Mouse (Mus musculus): ENCODE data around the gene Ergic2. TPM values are rescaled to one million over a fixed set of nuclear protein-coding genes. Genes with fewer than 3 reads are reported as not detected.
A peak's percentile ranks its signal among the peaks of the same experiment; 100 is the strongest.

The Ergic2 gene
- 54.5 and 62.9 TPM in 2 replicates for polyA plus RNA-seq (2012; rRNA removed)

- DNase-seq (ENCODE audit: low read depth): peak; percentile 96
These were observed at the start of gene Ergic2 for GRCm38 (mm10) chr6:148211897-148212680. TSS of gene Ergic2 (minus strand) at chr6:148212374.

GRCm38 (mm10) chr6:148260729-148261101, 48.5 kb upstream of the Ergic2 start:
- no peak for DNase-seq (ENCODE audit: low read depth)

DNA sequence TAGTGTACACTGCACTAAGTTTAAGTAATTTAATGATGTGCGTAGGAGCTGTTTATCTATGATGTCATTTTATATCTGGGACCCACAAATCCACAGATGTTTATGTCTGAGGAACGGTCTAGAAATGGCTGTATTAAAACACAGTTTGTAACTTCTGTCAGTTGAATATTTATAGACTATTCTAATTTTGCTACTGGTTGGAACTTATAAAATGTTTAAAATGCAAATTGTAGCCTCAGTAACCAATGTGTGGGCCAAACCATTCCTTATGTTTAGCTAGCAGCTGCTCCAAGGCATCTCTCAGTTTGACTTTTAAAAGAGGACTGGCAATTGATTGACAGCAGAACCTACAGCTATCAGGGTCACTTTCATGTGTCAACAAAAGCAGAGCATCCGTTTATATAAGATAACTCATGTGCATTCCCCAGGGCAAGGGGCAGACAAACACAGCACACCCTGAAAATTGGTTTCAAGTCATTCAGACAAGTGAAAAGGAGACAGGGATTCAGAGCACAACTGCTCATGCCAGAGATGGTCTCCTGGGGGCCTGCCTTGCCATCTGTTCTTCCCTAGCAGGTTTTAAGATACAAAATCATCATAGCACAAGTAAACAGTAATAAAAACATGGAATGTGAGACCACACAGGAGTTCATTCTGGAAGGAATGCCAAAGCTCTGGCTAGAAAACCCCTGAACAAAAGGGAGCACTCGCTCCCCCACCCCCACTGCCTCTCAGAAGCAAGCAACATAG, 48.0 kb upstream of the Ergic2 start:
- no peak for DNase-seq (ENCODE audit: low read depth)

GRCm38 (mm10) chr6:148259074-148259473, 46.9 kb upstream of the Ergic2 start:
- no peak for DNase-seq (ENCODE audit: low read depth)

- DNase-seq (ENCODE audit: low read depth): no peak
These were observed 45.6 kb upstream of the Ergic2 start for GRCm38 (mm10) chr6:148257805-148258204.

GRCm38 (mm10) chr6:148256109-148256508, 43.9 kb upstream of the Ergic2 start:
- no peak for DNase-seq (ENCODE audit: low read depth)

DNA sequence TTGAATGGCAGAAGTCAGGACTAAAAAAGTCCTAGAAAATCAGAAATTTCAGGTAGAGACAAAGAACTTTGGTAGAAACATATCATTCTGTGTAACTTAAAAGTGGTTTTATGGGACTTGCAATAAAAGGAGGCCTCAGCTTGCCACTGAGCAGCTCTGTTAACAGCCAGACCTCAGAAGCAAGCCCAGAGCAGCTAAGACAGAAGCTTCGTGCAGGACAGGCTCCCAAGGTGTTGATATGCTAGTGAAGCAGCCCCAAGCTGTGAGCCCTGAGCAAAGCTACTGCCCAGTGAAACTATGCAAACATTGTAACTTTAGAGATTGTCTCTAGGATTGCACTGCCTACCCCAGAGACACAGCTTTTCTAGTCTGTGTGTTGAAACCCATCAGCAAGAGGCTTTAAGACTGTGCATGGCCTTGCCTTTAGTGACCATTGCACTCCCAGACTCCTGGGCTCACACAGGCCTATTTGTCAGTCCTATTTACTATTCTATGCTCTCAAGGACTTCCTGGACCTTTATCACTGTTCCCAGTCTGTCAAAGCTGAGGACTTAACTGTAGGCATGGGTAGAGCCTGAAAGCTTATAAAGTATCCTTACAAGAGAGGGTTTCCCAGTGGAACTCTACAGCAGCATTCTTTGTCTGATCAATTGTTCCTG, 43.4 kb upstream of the Ergic2 start:
- no peak for DNase-seq (ENCODE audit: low read depth)

DNA sequence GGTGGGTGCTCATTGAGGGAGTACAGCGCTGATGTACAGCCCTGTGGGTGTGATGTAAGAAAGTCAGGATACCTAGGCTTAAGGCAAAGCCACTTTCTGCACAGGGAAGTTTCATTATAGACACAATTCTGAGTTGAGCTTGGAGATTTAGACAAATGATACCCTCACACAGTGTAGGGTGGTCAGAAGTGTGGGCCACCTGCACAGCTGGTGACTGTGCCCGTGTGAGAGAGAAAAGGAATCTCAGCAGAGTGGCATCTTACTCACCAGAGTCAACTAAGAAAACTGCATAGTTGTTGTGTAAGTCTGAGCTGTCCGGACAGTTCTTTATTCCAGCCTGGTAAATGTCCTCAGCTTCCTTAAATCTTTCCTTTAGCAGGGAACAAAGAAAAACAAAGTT, 37.0 kb upstream of the Ergic2 start:
- no peak for DNase-seq (ENCODE audit: low read depth)

DNA sequence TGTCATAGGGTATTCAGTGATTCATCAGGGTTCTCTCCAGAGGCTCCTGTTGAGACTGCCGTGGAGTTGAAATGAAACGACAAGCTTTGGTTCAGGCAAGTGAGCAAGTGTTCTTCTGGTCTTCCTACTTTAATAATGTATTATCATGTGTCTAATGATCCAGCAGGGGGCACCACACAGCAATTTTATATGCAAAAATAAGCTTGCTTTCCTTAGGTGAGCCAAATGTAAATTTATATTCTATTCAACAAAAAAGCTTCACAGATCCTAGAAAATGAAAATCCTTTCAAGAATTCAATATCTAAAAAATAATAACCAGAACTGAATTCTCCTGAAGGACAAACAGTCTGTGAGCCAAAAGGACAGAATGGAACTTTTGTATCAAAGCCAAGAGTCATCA, 36.5 kb upstream of the Ergic2 start:
- peak; percentile 8 for DNase-seq (ENCODE audit: low read depth)

GRCm38 (mm10) chr6:148246544-148246943, 34.4 kb upstream of the Ergic2 start:
- DNase-seq (ENCODE audit: low read depth): no peak

DNA sequence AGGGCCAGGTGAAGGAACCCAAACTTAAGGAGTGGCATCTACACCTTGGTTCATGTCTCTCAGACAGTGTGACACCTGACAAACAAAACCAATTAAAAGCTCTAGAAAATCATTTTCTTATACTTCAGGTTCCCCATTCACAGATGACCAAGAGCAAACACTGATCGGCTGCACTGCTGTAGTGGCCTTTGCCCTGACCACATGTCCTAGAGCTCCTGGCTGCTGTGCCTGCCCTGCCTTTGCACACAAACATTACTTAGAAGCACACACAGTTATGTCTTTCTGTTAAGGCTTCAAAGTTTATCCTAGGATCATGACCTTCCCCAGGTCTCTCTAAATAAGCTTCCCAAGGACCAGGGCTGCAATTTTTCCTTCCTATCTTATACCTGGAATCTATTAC, 32.7 kb upstream of the Ergic2 start:
- DNase-seq (ENCODE audit: low read depth): no peak

DNA sequence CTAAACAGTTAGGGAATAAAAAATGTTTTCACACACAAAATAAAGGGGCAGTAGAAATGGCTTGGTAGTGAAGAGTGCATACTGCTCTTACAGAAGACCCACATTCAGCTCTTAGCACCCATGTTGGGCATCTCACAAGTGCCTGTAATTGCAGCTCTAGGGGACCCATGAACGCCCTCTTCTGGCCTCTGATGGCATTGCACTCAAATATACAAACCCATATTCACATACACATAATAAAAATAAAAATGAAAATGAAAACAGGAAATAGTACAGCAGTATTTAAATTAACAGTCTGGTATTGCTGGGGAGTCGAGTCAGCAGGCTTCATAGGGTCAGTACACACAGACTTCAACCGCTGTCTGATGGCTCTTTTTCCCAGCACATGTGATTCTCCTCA, 30.1 kb upstream of the Ergic2 start:
- no peak for DNase-seq (ENCODE audit: low read depth)

DNA sequence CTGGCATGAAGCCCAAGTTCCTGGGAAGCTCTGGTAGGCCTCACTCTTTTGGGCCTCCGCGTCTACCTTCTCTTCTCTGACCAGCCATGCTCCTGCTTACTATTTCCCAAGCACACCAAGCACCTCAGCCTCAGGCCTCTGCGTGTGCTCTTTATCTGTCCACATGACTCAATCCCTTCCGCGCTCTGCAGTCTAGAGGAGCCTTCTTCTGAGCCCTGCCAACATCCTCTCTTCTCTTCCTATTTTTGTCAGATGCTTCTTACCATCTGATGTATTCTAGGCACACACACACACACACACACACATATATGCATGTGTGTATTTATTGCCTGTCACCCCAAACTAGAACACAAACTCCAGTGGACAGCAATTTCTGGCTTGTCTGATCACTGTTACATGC, 29.5 kb upstream of the Ergic2 start:
- DNase-seq (ENCODE audit: low read depth): no peak

DNA sequence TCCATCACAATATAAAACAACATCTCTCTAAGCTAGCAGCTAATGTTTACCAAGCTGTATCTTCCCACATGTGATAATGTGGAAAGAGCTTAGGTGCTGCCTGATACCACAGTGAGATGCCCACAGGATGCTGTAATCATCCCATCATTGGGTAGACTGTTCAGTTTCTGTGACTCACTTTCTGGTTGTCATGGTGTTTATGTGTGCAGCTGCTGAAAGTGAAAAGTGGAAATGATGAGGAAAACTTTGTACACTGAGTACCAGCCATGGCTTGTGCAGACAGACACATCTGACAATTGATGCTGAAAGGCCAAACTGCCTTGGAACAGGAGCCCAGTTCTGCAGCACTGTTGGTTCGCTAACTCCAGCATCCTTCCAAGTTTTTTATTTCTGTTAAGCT, 27.1 kb upstream of the Ergic2 start:
- no peak for DNase-seq (ENCODE audit: low read depth)

DNA sequence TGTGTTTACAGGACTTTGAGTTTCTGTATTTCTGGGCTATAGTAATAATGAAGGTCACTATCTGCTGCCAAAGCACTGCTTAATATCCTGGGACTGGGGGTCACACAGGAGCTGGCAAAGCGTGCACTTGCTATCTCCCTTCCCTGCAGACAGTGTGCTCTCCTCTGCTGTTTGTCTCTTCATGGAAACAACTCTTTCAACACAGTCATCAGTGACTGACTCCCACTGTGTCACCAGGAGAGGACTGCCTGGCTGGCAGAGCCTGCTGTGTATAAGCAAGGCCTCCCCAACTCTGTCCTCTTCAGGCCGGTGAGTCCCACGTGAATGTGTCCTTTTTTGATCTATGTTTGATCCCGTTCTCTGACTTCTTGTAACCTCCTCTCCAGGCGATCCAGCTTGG, 25.3 kb upstream of the Ergic2 start:
- no peak for DNase-seq (ENCODE audit: low read depth)

DNA sequence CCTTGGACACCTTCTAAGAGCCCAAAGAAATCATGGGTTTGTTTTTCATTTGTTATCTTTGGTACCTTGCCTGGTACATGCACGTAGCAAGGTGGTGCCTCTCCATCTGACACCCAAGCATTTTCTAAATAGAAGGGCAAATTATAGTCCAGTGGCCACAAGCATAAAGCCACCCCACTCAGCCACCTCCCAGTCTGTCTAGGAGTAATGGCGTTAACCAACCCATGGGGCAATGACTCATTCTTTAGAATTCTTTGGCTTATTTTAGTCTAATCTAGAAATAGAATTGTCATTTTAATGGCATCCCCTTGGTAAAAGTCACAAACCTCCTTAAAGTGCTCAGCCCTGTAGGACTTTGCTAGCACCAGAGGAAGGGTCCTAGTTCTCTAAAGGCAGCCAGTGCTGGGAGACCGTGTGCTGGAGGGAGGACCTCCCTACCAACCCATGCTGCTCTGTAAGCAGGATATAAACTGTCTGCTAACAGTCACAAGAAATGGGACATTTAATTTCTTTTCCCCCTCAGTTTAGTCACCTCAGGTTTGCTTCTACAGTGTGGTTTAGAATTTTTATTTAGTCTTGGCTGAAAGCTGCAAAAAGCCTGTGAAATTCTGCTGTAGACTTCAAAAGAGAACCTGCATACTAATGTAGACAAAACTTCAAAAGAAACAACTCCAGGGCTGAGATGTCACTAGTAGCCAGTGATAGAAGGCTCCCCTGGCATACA, 22.1 kb upstream of the Ergic2 start:
- DNase-seq (ENCODE audit: low read depth): no peak

GRCm38 (mm10) chr6:148227542-148227941, 15.4 kb upstream of the Ergic2 start:
- no peak for DNase-seq (ENCODE audit: low read depth)

GRCm38 (mm10) chr6:148222686-148223085, 10.5 kb upstream of the Ergic2 start:
- no peak for DNase-seq (ENCODE audit: low read depth)

GRCm38 (mm10) chr6:148218235-148219076, 6.3 kb upstream of the Ergic2 start:
- DNase-seq (ENCODE audit: low read depth): no peak

GRCm38 (mm10) chr6:148216752-148217151, 4.6 kb upstream of the Ergic2 start:
- DNase-seq (ENCODE audit: low read depth): no peak

GRCm38 (mm10) chr6:148214765-148215164, 2.6 kb upstream of the Ergic2 start:
- no peak for DNase-seq (ENCODE audit: low read depth)

All from gonadal fat pad, adult 2 months (tissue).